Mouse (Mus musculus): ENCODE data around the gene Ptrh1. TPM values are rescaled to one million over a fixed set of nuclear protein-coding genes. Genes with fewer than 3 reads are reported as not detected.

The Ptrh1 gene
- polyA plus RNA-seq, 1 experiment: 83.9 TPM

DNA sequence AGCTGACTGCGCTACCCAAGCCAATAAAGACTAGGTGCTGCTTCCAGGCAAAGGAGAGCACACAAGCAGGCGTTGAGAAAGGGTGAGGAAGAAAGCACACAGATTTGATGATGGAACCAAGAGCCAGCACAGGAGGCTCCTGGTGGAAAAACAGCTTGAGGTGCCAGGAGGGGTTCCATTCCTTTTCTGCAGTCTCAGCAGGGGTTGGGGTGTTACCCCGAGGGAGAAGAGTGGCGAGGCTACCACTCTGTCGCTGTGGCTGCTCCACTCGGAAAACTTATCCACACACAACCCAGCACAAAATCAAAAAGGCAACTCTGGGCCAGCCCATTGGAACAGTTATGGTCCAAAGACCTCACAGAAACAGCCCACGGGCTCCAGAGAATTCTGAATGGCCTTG, 42.0 kb downstream of the Ptrh1 start:
- Histone ChIP-seq H3K79me2 (ENCODE audit: control insufficient read depth, insufficient read depth) (no peaks in the 10 kb centered on the region), H3ac (ENCODE audit: control insufficient read depth, insufficient read length, low read depth) (no peak overlapping the region), H3K4me3 (ENCODE audit: insufficient read depth, poor library complexity, severe bottlenecking) (no peak overlapping the region), H3K79me3 (ENCODE audit: low read depth) (no peaks in the 10 kb centered on the region), H3K36me3 (ENCODE audit: control insufficient read depth, insufficient read depth) (peaks cover 49% of the 10 kb centered on the region), H3K27me3 (ENCODE audit: control insufficient read depth, insufficient read depth, insufficient read length) (no peaks in the 10 kb centered on the region)
- TF ChIP-seq CTCF (IDR thresholded peaks at IDR 0.05; ENCODE audit: control insufficient read depth, insufficient read depth, insufficient read length) (no peak), CEBPB (IDR thresholded peaks at IDR 0.05; ENCODE audit: low read depth) (no peak), MYOG (IDR thresholded peaks at IDR 0.05; ENCODE audit: control insufficient read depth, extremely low read depth, insufficient read length) (no peak), USF1 (IDR thresholded peaks at IDR 0.05; ENCODE audit: low read depth) (no peak), MAX (IDR thresholded peaks at IDR 0.05) (no peak), MYOD1 (IDR thresholded peaks at IDR 0.05; ENCODE audit: control insufficient read depth, insufficient read length, low read depth) (no peak), FOSL1 (IDR thresholded peaks at IDR 0.05; ENCODE audit: insufficient read depth, low read length, poor library complexity, severe bottlenecking) (no peak)

GRCm38 (mm10) chr2:32818208-32818607, 42.6 kb downstream of the Ptrh1 start:
- Histone ChIP-seq H3K79me2 (ENCODE audit: control insufficient read depth, insufficient read depth) (no peaks in the 10 kb centered on the region), H3K36me3 (ENCODE audit: control insufficient read depth, insufficient read depth) (peaks cover 53% of the 10 kb centered on the region), H3K79me3 (ENCODE audit: low read depth) (no peaks in the 10 kb centered on the region), H3ac (ENCODE audit: control insufficient read depth, insufficient read length, low read depth) (no peak overlapping the region), H3K27me3 (ENCODE audit: control insufficient read depth, insufficient read depth, insufficient read length) (no peaks in the 10 kb centered on the region), H3K4me3 (ENCODE audit: insufficient read depth, poor library complexity, severe bottlenecking) (no peak overlapping the region)
- TF ChIP-seq CTCF (IDR thresholded peaks at IDR 0.05; ENCODE audit: control insufficient read depth, insufficient read depth, insufficient read length) (no peak), MAX (IDR thresholded peaks at IDR 0.05) (no peak), CEBPB (IDR thresholded peaks at IDR 0.05; ENCODE audit: low read depth) (no peak), USF1 (IDR thresholded peaks at IDR 0.05; ENCODE audit: low read depth) (no peak), MYOG (IDR thresholded peaks at IDR 0.05; ENCODE audit: control insufficient read depth, extremely low read depth, insufficient read length) (no peak), FOSL1 (IDR thresholded peaks at IDR 0.05; ENCODE audit: insufficient read depth, low read length, poor library complexity, severe bottlenecking) (no peak), MYOD1 (IDR thresholded peaks at IDR 0.05; ENCODE audit: control insufficient read depth, insufficient read length, low read depth) (no peak)

DNA sequence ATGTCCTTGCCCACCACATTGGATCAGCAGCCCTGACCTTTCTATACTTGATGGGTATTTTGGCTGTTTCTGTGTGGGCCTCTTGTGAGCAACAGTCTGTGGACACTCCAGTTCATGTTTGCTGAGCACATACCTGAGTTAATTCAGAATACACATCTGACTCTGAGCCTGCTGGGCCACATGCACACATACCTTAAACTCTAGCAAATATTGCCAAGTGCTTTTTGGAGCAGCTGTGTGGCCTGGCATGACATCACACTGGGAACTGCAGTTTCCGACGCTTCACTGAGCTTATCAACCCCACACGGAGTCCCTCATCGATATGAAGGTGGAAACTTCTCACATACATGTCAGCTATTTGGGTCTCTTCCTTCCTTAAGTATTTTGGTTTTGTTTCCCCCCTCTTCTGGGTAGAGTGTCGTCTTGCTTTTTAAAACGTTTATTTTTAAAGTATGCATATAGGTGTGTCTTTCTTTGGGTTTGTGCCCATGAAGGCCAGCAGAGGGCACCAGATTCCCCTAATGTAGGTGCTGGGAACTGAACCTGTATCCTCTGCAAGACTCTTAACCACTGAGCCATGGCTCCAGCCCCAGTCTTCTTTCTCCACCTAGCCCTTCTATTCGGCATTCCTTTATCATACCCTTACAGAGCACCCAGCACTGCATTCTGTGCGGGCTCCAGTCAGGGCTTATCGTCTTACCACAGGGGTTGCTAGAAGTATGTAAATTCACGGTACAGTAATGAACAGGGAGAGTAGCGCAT, 45.6 kb downstream of the Ptrh1 start:
- TF ChIP-seq CTCF (IDR thresholded peaks at IDR 0.05; ENCODE audit: control insufficient read depth, insufficient read depth, insufficient read length) (no peak), CEBPB (IDR thresholded peaks at IDR 0.05; ENCODE audit: low read depth) (no peak), MAX (IDR thresholded peaks at IDR 0.05) (no peak), MYOD1 (IDR thresholded peaks at IDR 0.05; ENCODE audit: control insufficient read depth, insufficient read length, low read depth) (no peak), MYOG (IDR thresholded peaks at IDR 0.05; ENCODE audit: control insufficient read depth, extremely low read depth, insufficient read length) (no peak), USF1 (IDR thresholded peaks at IDR 0.05; ENCODE audit: low read depth) (no peak), FOSL1 (IDR thresholded peaks at IDR 0.05; ENCODE audit: insufficient read depth, low read length, poor library complexity, severe bottlenecking) (no peak)
- H3ac ChIP-seq (ENCODE audit: control insufficient read depth, insufficient read length, low read depth): no peak overlapping the region
- H3K36me3 ChIP-seq (ENCODE audit: control insufficient read depth, insufficient read depth): peaks cover 34% of the 10 kb centered on the region

GRCm38 (mm10) chr2:32822643-32823042, 47.1 kb downstream of the Ptrh1 start:
- Histone ChIP-seq H3K36me3 (ENCODE audit: control insufficient read depth, insufficient read depth) (peaks cover 25% of the 10 kb centered on the region), H3K79me3 (ENCODE audit: low read depth) (no peaks in the 10 kb centered on the region), H3K4me3 (ENCODE audit: insufficient read depth, poor library complexity, severe bottlenecking) (no peak overlapping the region), H3ac (ENCODE audit: control insufficient read depth, insufficient read length, low read depth) (no peak overlapping the region), H3K79me2 (ENCODE audit: control insufficient read depth, insufficient read depth) (peaks cover 11% of the 10 kb centered on the region), H3K27me3 (ENCODE audit: control insufficient read depth, insufficient read depth, insufficient read length) (no peaks in the 10 kb centered on the region)
- TF ChIP-seq MYOG (IDR thresholded peaks at IDR 0.05; ENCODE audit: control insufficient read depth, extremely low read depth, insufficient read length) (no peak), USF1 (IDR thresholded peaks at IDR 0.05; ENCODE audit: low read depth) (no peak), CTCF (IDR thresholded peaks at IDR 0.05; ENCODE audit: control insufficient read depth, insufficient read depth, insufficient read length) (no peak), MAX (IDR thresholded peaks at IDR 0.05) (no peak), CEBPB (IDR thresholded peaks at IDR 0.05; ENCODE audit: low read depth) (no peak), FOSL1 (IDR thresholded peaks at IDR 0.05; ENCODE audit: insufficient read depth, low read length, poor library complexity, severe bottlenecking) (no peak)

More for the DNA sequence above, 45.6 kb downstream of the Ptrh1 start:
- no peaks in the 10 kb centered on the region for H3K79me2 ChIP-seq (ENCODE audit: control insufficient read depth, insufficient read depth)
- no peaks in the 10 kb centered on the region for H3K79me3 ChIP-seq (ENCODE audit: low read depth)
- no peak overlapping the region for H3K4me3 ChIP-seq (ENCODE audit: insufficient read depth, poor library complexity, severe bottlenecking)
- no peaks in the 10 kb centered on the region for H3K27me3 ChIP-seq (ENCODE audit: control insufficient read depth, insufficient read depth, insufficient read length)

- Histone ChIP-seq H3ac (ENCODE audit: control insufficient read depth, insufficient read length, low read depth) (no peak overlapping the region), H3K79me3 (ENCODE audit: low read depth) (peaks cover 2% of the 10 kb centered on the region), H3K4me3 (ENCODE audit: insufficient read depth, poor library complexity, severe bottlenecking) (no peak overlapping the region), H3K79me2 (ENCODE audit: control insufficient read depth, insufficient read depth) (peaks cover 11% of the 10 kb centered on the region), H3K27me3 (ENCODE audit: control insufficient read depth, insufficient read depth, insufficient read length) (no peaks in the 10 kb centered on the region), H3K36me3 (ENCODE audit: control insufficient read depth, insufficient read depth) (peaks cover 22% of the 10 kb centered on the region)
- TF ChIP-seq FOSL1 (IDR thresholded peaks at IDR 0.05; ENCODE audit: insufficient read depth, low read length, poor library complexity, severe bottlenecking): no peak
- TF ChIP-seq USF1 (IDR thresholded peaks at IDR 0.05; ENCODE audit: low read depth): no peak
- TF ChIP-seq MYOD1 (IDR thresholded peaks at IDR 0.05; ENCODE audit: control insufficient read depth, insufficient read length, low read depth): no peak
- TF ChIP-seq CTCF (IDR thresholded peaks at IDR 0.05; ENCODE audit: control insufficient read depth, insufficient read depth, insufficient read length): no peak
- TF ChIP-seq CEBPB (IDR thresholded peaks at IDR 0.05; ENCODE audit: low read depth): no peak
- no peak for TF ChIP-seq MAX (IDR thresholded peaks at IDR 0.05)
- TF ChIP-seq MYOG (IDR thresholded peaks at IDR 0.05; ENCODE audit: control insufficient read depth, extremely low read depth, insufficient read length): no peak
Observed at GRCm38 (mm10) chr2:32823153-32823552, 47.6 kb downstream of the Ptrh1 start.
